Mouse (Mus musculus): Measurements from ENCODE around the gene Gnb1. TPM values are rescaled to one million over a fixed set of nuclear protein-coding genes. Genes with fewer than 3 reads are reported as not detected.
A peak's percentile ranks its signal among the peaks of the same experiment; 100 is the strongest.

The Gnb1 gene
- polyA plus RNA-seq, 1 experiment, result 325 TPM

- no peaks in the 10 kb centered on the region for H3K27me3 ChIP-seq (ENCODE audit: control insufficient read depth, insufficient read depth, low read length)
- peak overlapping the region; percentile 93 for H3K27ac ChIP-seq (ENCODE audit: insufficient read depth, low read length)
- TF ChIP-seq CTCF (IDR thresholded peaks at IDR 0.05; ENCODE audit: extremely low read depth, insufficient read depth, insufficient read length, insufficient replicate concordance) (no peak), POLR2A (IDR thresholded peaks at IDR 0.05; ENCODE audit: low read depth, low read length) (no peak)
- H3K4me1 ChIP-seq (ENCODE audit: control insufficient read depth, insufficient read depth, insufficient read length), result peaks cover 31% of the 10 kb centered on the region
- WGBS, result 73% methylated on average over 2 of the region's 2 CpGs
- no peak overlapping the region for H3K4me3 ChIP-seq (ENCODE audit: extremely low read depth, insufficient read depth, insufficient read length)
- no peak for DNase-seq (ENCODE audit: low read depth in 1 of 2, low spot score in 2 of 2)
- peaks cover 10% of the 10 kb centered on the region for H3K36me3 ChIP-seq (ENCODE audit: control insufficient read depth, insufficient read depth, low read length)
Measured at GRCm38 (mm10) chr4:155560932-155561331, 69.8 kb downstream of the Gnb1 start.

GRCm38 (mm10) chr4:155561661-155562442, 70.7 kb downstream of the Gnb1 start, which contains the start of gene Nadk:
Gene Nadk (plus strand): TSS chr4:155562378.
- peaks cover 31% of the 10 kb centered on the region for H3K4me1 ChIP-seq (ENCODE audit: control insufficient read depth, insufficient read depth, insufficient read length)
- no peaks in the 10 kb centered on the region for H3K27me3 ChIP-seq (ENCODE audit: control insufficient read depth, insufficient read depth, low read length)
- TF ChIP-seq CTCF (IDR thresholded peaks at IDR 0.05; ENCODE audit: extremely low read depth, insufficient read depth, insufficient read length, insufficient replicate concordance), result no peak
- TF ChIP-seq POLR2A (IDR thresholded peaks at IDR 0.05; ENCODE audit: low read depth, low read length), result no peak
- H3K36me3 ChIP-seq (ENCODE audit: control insufficient read depth, insufficient read depth, low read length), result peaks cover 6% of the 10 kb centered on the region
- DNase-seq (ENCODE audit: low read depth in 1 of 2, low spot score in 2 of 2), result no peak
- peak within 1 kb of the TSS; percentile 93 for H3K27ac ChIP-seq (ENCODE audit: insufficient read depth, low read length)
- H3K4me3 ChIP-seq (ENCODE audit: extremely low read depth, insufficient read depth, insufficient read length), result peak within 1 kb of the TSS; percentile 48
- 44% methylated on average over 7 of the region's 7 CpGs for WGBS

- H3K27ac ChIP-seq (ENCODE audit: insufficient read depth, low read length), result peak overlapping the region; percentile 93
- peak overlapping the region; percentile 48 for H3K4me3 ChIP-seq (ENCODE audit: extremely low read depth, insufficient read depth, insufficient read length)
- WGBS, result 5% methylated on average over 19 of the region's 19 CpGs
- DNase-seq (ENCODE audit: low read depth in 1 of 2, low spot score in 2 of 2), result peak in 1 of 2 experiments; percentile 20
- TF ChIP-seq CTCF (IDR thresholded peaks at IDR 0.05; ENCODE audit: extremely low read depth, insufficient read depth, insufficient read length, insufficient replicate concordance) (no peak), POLR2A (IDR thresholded peaks at IDR 0.05; ENCODE audit: low read depth, low read length) (no peak)
- peaks cover 6% of the 10 kb centered on the region for H3K36me3 ChIP-seq (ENCODE audit: control insufficient read depth, insufficient read depth, low read length)
- no peaks in the 10 kb centered on the region for H3K27me3 ChIP-seq (ENCODE audit: control insufficient read depth, insufficient read depth, low read length)
- H3K4me1 ChIP-seq (ENCODE audit: control insufficient read depth, insufficient read depth, insufficient read length), result peaks cover 31% of the 10 kb centered on the region
Measured at GRCm38 (mm10) chr4:155562725-155563399, 71.7 kb downstream of the Gnb1 start.

GRCm38 (mm10) chr4:155563400-155564231, 72.5 kb downstream of the Gnb1 start:
- Histone ChIP-seq H3K4me1 (ENCODE audit: control insufficient read depth, insufficient read depth, insufficient read length) (peaks cover 29% of the 10 kb centered on the region), H3K27me3 (ENCODE audit: control insufficient read depth, insufficient read depth, low read length) (no peaks in the 10 kb centered on the region), H3K27ac (ENCODE audit: insufficient read depth, low read length) (peak overlapping the region; percentile 87), H3K36me3 (ENCODE audit: control insufficient read depth, insufficient read depth, low read length) (peaks cover 4% of the 10 kb centered on the region), H3K4me3 (ENCODE audit: extremely low read depth, insufficient read depth, insufficient read length) (peak overlapping the region; percentile 93)
- DNase-seq (ENCODE audit: low read depth in 1 of 2, low spot score in 2 of 2), result peak; percentile 94
- under 1% methylated on average over 69 of the region's 69 CpGs for WGBS
- TF ChIP-seq POLR2A (IDR thresholded peaks at IDR 0.05; ENCODE audit: low read depth, low read length) (peak; percentile 43; the same call in 1 of the 2 replicates), CTCF (IDR thresholded peaks at IDR 0.05; ENCODE audit: extremely low read depth, insufficient read depth, insufficient read length, insufficient replicate concordance) (peak; percentile 50; the same call in 1 of the 2 replicates)

GRCm38 (mm10) chr4:155564315-155565069, 73.3 kb downstream of the Gnb1 start:
- H3K27me3 ChIP-seq (ENCODE audit: control insufficient read depth, insufficient read depth, low read length), result no peaks in the 10 kb centered on the region
- TF ChIP-seq CTCF (IDR thresholded peaks at IDR 0.05; ENCODE audit: extremely low read depth, insufficient read depth, insufficient read length, insufficient replicate concordance), result no peak
- no peak for TF ChIP-seq POLR2A (IDR thresholded peaks at IDR 0.05; ENCODE audit: low read depth, low read length)
- 15% methylated on average over 20 of the region's 20 CpGs for WGBS
- H3K36me3 ChIP-seq (ENCODE audit: control insufficient read depth, insufficient read depth, low read length), result 0 out of 2 replicates have a peak, but pooled peaks cover 1% of the 10 kb centered on the region
- H3K4me1 ChIP-seq (ENCODE audit: control insufficient read depth, insufficient read depth, insufficient read length), result peaks cover 25% of the 10 kb centered on the region
- no peak for DNase-seq (ENCODE audit: low read depth in 1 of 2, low spot score in 2 of 2)
- H3K27ac ChIP-seq (ENCODE audit: insufficient read depth, low read length), result peak overlapping the region; percentile 87
- H3K4me3 ChIP-seq (ENCODE audit: extremely low read depth, insufficient read depth, insufficient read length), result peak overlapping the region; percentile 93

- H3K27ac ChIP-seq (ENCODE audit: insufficient read depth, low read length), result no peak overlapping the region
- no peaks in the 10 kb centered on the region for H3K27me3 ChIP-seq (ENCODE audit: control insufficient read depth, insufficient read depth, low read length)
- H3K36me3 ChIP-seq (ENCODE audit: control insufficient read depth, insufficient read depth, low read length), result no peaks in the 10 kb centered on the region
- no peak overlapping the region for H3K4me3 ChIP-seq (ENCODE audit: extremely low read depth, insufficient read depth, insufficient read length)
- TF ChIP-seq POLR2A (IDR thresholded peaks at IDR 0.05; ENCODE audit: low read depth, low read length) (no peak), CTCF (IDR thresholded peaks at IDR 0.05; ENCODE audit: extremely low read depth, insufficient read depth, insufficient read length, insufficient replicate concordance) (no peak)
- H3K4me1 ChIP-seq (ENCODE audit: control insufficient read depth, insufficient read depth, insufficient read length), result peaks cover 16% of the 10 kb centered on the region
- 92% methylated on average over 8 of the region's 8 CpGs for WGBS
- no peak for DNase-seq (ENCODE audit: low read depth in 1 of 2, low spot score in 2 of 2)
Measured at GRCm38 (mm10) chr4:155566555-155566954, 75.4 kb downstream of the Gnb1 start.

All from spleen, adult 2 months (tissue).